Mouse (Mus musculus) heart, postnatal 0 days (tissue): ENCODE data around the gene Senp2.

Experiments
- CTCF ChIP-seq: IDR thresholded peaks from 2 replicates; pipeline ENCODE4 v1.5.1; 2016; ENCODE audit warnings: antibody characterized with exemption, control low read depth, low read depth
- EP300 ChIP-seq: IDR thresholded peaks from 2 replicates; pipeline ENCODE4 v1.6.1; 2016; ENCODE audit warnings: antibody characterized with exemption, low read depth

DNA sequence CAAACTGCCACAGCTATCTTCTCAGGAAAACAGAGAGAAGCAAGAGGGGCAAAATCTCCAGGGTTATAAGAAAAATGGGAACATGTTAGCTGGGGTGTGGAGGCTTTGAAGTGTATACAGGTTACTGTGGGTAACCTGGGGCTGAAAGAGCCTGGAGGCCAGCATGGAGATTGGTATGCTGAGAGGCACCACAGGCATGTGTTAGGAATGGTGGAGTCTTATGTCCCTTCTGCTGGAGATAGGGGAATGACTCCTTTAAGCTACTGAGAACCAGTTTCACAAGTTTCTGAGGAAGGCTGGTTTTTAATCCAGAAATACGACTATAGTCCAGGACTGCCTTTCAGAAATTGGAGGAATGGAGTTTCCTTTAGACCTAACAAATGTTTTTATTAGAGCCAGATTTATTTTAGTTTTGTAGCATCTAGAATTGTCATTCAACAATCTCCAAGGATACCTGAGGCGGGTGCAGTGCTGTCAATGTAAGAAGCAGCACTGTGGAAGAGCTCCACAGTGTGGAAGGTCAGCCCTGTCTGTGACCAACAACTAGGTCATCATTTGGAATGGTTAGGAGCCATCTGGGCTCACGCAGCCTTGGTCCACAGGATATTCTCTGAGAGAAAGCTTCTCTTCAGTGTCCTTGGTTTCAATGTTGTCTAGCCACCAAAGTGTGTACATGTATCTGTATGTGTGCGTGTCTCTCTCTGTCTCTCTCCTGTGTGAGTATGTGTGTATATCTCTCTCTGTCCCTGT is 9.2 kb upstream of the Senp2 start:
- TF ChIP-seq CTCF (no peak), EP300 (no peak)
